ENCODE assay signal across 8 mouse cellular contexts in the genomic region with DNA sequence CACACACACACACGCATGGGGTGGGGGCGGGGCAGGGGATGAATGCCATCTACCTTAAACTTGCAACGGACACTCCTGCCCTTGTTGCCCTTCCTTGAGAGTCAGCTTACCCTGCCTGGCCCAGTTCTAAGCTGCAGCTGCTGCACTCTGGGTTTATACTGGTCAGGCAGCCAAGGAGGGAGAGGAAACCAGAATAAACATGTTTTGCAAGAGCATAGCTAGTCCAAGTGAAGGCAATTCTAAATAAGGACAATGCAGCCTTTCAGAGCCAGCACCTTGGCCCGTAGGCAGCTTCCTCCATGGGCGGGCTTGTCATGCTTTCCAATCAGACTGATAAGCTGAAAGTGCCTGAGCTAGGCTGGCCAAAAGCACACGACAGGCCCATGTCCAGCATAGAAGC.
DNase-seq lines count a peak whose midpoint lies in the region; ATAC-seq lines count a peak whose summit lies in the region.

No protein-coding gene starts in this region.

- no peak overlapping the region; the same call in 1 of the 2 replicates for H3K27ac ChIP-seq in heart, embryonic 16.5 days (ENCODE audit: low read length)
- no peak overlapping the region for H3K27ac ChIP-seq in neural tube, embryonic 15.5 days (replicated peaks)

- H3K9ac ChIP-seq in heart, embryonic 16.5 days (ENCODE audit: low read length), result no peak overlapping the region
- no peak overlapping the region for H3K9ac ChIP-seq in neural tube, embryonic 15.5 days (replicated peaks)

- H3K9me3 ChIP-seq in heart, embryonic 16.5 days (replicated peaks; ENCODE audit: control insufficient read depth, low read length), result no peaks in the 10 kb centered on the region
- H3K9me3 ChIP-seq in neural tube, embryonic 15.5 days (replicated peaks), result no peaks in the 10 kb centered on the region

- no peaks in the 10 kb centered on the region for H3K36me3 ChIP-seq in heart, embryonic 16.5 days (ENCODE audit: control insufficient read depth, insufficient read depth)
- H3K36me3 ChIP-seq in neural tube, embryonic 15.5 days, result no peaks in the 10 kb centered on the region

- peak; percentile 50 for DNase-seq in 3134 (ENCODE audit: extremely low read depth, insufficient read length, low spot score)
- peak; percentile 10 for DNase-seq in brain, adult 2 months (ENCODE audit: low read depth, low spot score)
- DNase-seq in lung, adult 18-20 months, result peak; percentile 86 to 90
- peak; percentile 51 for DNase-seq in yolk sac, embryonic 10.5 days (ENCODE audit: low spot score)
- DNase-seq in spleen, postnatal 36 days (ENCODE audit: low spot score in 2 of 2), result no peak
- no peak for DNase-seq in frontal cortex, postnatal 10 days (ENCODE audit: low spot score in 2 of 2)

- 40% methylated on average over 6 of the region's 6 CpGs for WGBS in heart, embryonic 16.5 days
- WGBS in neural tube, embryonic 15.5 days, result 78% methylated on average over 6 of the region's 6 CpGs

- peak; percentile 52 for ATAC-seq in heart, embryonic 16.5 days (replicated peaks; ENCODE audit: extremely low read depth, insufficient read depth, low FRiP score)
- ATAC-seq in neural tube, embryonic 15.5 days (ENCODE audit: low FRiP score), result no peak

- H3K4me1 ChIP-seq in heart, embryonic 16.5 days (ENCODE audit: control insufficient read depth, insufficient read depth, low read length), result peaks cover 3% of the 10 kb centered on the region; the same call in 1 of the 2 replicates
- 0 out of 2 replicates have a peak, but pooled peaks cover 2% of the 10 kb centered on the region for H3K4me1 ChIP-seq in neural tube, embryonic 15.5 days

- H3K27me3 ChIP-seq in heart, embryonic 16.5 days (ENCODE audit: control insufficient read depth, insufficient read depth, low read length), result no peaks in the 10 kb centered on the region
- no peaks in the 10 kb centered on the region for H3K27me3 ChIP-seq in neural tube, embryonic 15.5 days (replicated peaks)

- no peak overlapping the region for H3K4me3 ChIP-seq in heart, embryonic 16.5 days (ENCODE audit: low read length)
- H3K4me3 ChIP-seq in neural tube, embryonic 15.5 days (replicated peaks), result no peak overlapping the region

- no peak overlapping the region for H3K4me2 ChIP-seq in heart, embryonic 16.5 days (ENCODE audit: low read depth, low read length)
- no peak overlapping the region for H3K4me2 ChIP-seq in neural tube, embryonic 15.5 days

Comparison
In these comparisons a context has a peak if more than half of its experiments do, and no peak if none do; other contexts are left out.
1. DNase-seq: peak in 3134 (single experiment), brain, adult 2 months (single experiment), lung, adult 18-20 months (2 of 2) and yolk sac, embryonic 10.5 days (single experiment); none in spleen, postnatal 36 days (0 of 2) and frontal cortex, postnatal 10 days (0 of 2).